Mouse (Mus musculus) erythroblast, embryonic 14.5 days (primary cell): ENCODE data around the gene Gck. TPM values are rescaled to one million over a fixed set of nuclear protein-coding genes. Genes with fewer than 3 reads are reported as not detected.
A peak's percentile ranks its signal among the peaks of the same experiment; 100 is the strongest.
"Not testable (repeated sequence)": the region's sequence is repeated elsewhere in the genome, so short reads cannot be mapped to it uniquely, and the experiment has no call there.

Experiments used
- H3K27me3 ChIP-seq: 2 replicates; pipeline ENCODE4 v1.6.1; 2012; ENCODE audit warnings: inconsistent platforms; ENCODE audit not compliant: control insufficient read depth
- H3K36me3 ChIP-seq: 2 replicates; pipeline ENCODE4 v1.6.1; 2012; ENCODE audit warnings: mild to moderate bottlenecking, inconsistent platforms; ENCODE audit not compliant: control insufficient read depth
- H3K4me1 ChIP-seq: 2 replicates; pipeline ENCODE4 v1.6.1; 2012; ENCODE audit warnings: inconsistent platforms; ENCODE audit not compliant: control insufficient read depth
- H3K4me3 ChIP-seq: replicated peaks from 2 replicates; pipeline ENCODE3; 2012; ENCODE audit warnings: moderate library complexity, mild to moderate bottlenecking, inconsistent platforms
- H3K9me3 ChIP-seq: 2 replicates; pipeline ENCODE4 v1.6.1; 2012; ENCODE audit warnings: low read length, inconsistent platforms, mixed read lengths; ENCODE audit not compliant: control insufficient read depth
- GATA1 ChIP-seq: IDR thresholded peaks from 2 replicates; pipeline ENCODE4 v1.6.1; 2012; ENCODE audit warnings: low read length, inconsistent platforms, mixed read lengths
- TAL1 ChIP-seq: IDR thresholded peaks from 3 replicates; pipeline ENCODE4 v1.6.1; 2012; ENCODE audit warnings: low read length, inconsistent platforms, mixed read lengths
- polyA plus RNA-seq: library from polyadenylated mRNA; stranded (reverse); fragments of >175 nt; gene quantifications from 2 replicates; pipeline ENCODE4 v1.2.3, GENCODE M21; 2012

Gck gene
- polyA plus RNA-seq, 1 experiment, result not detected

DNA sequence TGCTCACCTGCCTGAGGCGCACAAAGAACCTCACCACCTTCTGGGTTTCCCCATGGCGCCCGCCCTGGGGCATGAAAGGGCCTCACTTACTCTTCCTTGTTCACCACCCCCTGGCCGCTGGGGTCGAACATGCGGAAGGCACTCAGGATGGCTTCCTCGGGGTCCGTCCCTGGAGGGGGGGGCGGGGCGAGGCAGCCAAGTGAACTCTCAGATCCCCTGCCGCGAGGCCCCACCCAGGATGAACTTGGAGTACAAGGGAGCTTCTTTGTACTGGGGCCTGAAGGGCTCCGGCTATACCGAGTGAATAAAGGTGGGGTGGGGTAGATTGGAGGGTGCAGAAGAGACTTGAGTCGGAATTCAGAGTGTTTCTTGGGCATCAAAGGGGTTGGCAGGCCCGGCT is 52.7 kb downstream of the Gck start:
- H3K27me3 ChIP-seq, result peaks cover 65% of the 10 kb centered on the region
- TF ChIP-seq TAL1 (no peak), GATA1 (no peak)
- H3K36me3 ChIP-seq, result no peaks in the 10 kb centered on the region
- H3K4me3 ChIP-seq, result no peak overlapping the region
- H3K4me1 ChIP-seq, result peaks cover 51% of the 10 kb centered on the region
- H3K9me3 ChIP-seq, result no peaks in the 10 kb centered on the region

DNA sequence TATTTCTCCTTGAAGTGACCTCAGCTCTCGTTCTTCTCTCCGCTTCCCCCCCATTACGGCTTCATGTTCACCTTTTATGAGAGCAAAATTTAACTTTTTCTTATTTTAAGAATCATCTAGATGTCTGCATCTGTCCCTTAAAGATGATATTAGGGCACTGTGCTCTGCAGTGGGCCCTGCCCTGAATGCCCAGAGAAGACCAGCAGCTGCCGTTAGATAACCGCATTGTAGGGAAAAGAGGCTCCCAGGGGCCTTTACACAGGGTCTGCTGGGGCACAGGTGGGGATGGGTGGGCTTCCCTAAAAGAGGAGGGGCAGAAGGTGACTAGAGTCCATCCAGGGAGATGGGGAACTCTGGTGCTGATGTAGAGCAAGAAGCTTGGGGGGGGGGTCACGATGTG is 56.1 kb downstream of the Gck start:
- no peaks in the 10 kb centered on the region for H3K9me3 ChIP-seq
- H3K27me3 ChIP-seq, result peaks cover 33% of the 10 kb centered on the region
- H3K4me1 ChIP-seq, result peaks cover 52% of the 10 kb centered on the region
- no peak for TF ChIP-seq TAL1
- TF ChIP-seq GATA1, result no peak
- H3K36me3 ChIP-seq, result no peaks in the 10 kb centered on the region
- H3K4me3 ChIP-seq, result no peak overlapping the region

DNA sequence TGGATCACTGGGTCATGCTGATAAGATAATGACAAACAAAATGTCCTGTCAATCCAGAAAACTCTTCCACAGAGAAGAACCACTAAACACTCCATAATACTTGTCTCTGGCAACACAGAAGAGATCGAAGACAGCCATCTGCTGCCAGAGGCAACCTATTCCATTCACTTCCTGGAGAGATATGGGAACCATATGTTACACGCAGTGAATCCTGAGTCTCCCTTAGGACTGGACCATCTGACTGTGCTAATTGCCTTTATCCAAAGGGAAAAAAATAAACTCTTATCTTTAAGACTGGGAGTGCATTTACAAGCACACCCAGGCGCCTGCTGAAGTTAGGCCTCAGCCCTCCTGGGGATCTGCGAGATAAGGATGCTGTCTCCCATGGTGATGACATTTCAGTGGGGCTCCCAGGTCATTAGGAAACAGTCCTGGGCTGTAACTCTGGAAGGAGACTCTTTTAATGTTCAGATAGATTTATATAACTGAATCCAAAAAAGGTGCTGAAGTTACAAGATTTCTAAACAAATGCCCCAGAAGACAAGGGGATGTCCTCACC is 57.0 kb downstream of the Gck start:
- Histone ChIP-seq H3K36me3 (no peaks in the 10 kb centered on the region), H3K27me3 (peaks cover 24% of the 10 kb centered on the region), H3K4me1 (peaks cover 43% of the 10 kb centered on the region), H3K4me3 (no peak overlapping the region), H3K9me3 (no peaks in the 10 kb centered on the region)
- TF ChIP-seq TAL1, result no peak
- TF ChIP-seq GATA1, result peak; percentile 38; the same call in 1 of the 2 replicates

DNA sequence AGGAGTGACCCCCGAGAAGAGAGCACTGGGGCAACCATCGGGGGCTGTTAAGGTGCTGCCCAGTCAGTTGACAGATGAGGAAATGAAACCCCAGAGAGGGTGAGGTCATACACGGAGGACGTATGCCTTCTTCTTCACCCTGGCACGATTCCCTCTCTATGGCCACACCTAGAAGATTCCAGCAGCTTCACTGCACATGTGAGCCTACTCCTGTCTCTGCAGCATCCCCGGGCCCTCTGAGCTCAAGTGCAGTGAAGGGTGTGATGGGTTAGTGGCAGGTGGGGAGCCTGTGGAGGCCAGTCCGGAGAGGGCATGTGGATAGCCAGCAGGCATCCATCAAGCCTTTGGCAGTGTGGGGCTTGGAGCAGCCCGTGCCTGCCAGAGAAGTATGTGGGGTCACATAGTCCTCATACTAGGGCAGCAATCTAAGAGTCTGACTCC is 57.7 kb downstream of the Gck start:
- H3K4me3 ChIP-seq, result no peak overlapping the region
- H3K9me3 ChIP-seq, result no peaks in the 10 kb centered on the region
- TF ChIP-seq GATA1, result no peak
- no peak for TF ChIP-seq TAL1
- peaks cover 36% of the 10 kb centered on the region for H3K4me1 ChIP-seq
- H3K27me3 ChIP-seq, result peaks cover 17% of the 10 kb centered on the region
- no peaks in the 10 kb centered on the region for H3K36me3 ChIP-seq

DNA sequence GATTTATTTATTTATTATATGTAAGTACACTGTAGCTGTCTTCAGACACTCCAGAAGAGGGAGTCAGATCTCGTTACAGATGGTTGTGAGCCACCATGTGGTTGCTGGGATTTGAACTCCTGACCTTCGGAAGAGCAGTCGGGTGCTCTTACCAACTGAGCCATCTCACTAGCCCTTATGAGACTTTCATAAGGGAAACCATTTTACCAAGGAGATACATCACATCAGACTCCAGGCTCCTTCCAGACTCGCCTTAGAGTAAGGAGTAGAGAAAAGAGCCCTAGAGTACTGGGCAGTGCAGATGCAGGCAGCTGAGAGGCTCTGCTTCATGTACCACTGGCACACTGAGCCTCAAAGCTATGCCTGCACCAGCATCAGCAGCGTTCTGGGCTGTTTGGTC is 61.3 kb downstream of the Gck start:
- not testable (repeated sequence) for H3K36me3 ChIP-seq, H3K4me3 ChIP-seq, H3K9me3 ChIP-seq, H3K27me3 ChIP-seq
- H3K4me1 ChIP-seq, result peaks cover 20% of the 10 kb centered on the region

DNA sequence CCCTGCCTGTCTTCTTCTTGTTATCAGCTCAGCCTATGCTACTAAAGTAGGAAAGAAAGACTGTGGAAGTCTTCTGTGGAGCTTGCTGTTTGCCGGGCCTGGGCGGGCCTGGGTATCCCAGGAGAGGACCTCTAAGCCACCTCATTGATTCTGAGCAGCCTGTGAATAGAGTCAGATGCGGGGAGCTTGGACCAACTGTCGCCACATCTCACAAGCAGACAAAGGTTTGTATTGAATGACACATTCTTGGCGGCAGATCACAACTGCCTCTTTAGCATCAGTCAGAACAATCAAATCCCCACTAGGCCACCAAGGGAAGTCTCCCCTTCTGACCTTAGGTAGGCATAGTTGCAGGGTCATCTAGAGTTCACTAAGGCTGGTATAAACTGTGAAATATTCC is 62.6 kb downstream of the Gck start:
- H3K4me3 ChIP-seq, result no peak overlapping the region
- H3K4me1 ChIP-seq, result peaks cover 12% of the 10 kb centered on the region
- H3K36me3 ChIP-seq, result no peaks in the 10 kb centered on the region
- no peaks in the 10 kb centered on the region for H3K27me3 ChIP-seq
- H3K9me3 ChIP-seq, result no peaks in the 10 kb centered on the region
- TF ChIP-seq GATA1 (no peak), TAL1 (no peak)

DNA sequence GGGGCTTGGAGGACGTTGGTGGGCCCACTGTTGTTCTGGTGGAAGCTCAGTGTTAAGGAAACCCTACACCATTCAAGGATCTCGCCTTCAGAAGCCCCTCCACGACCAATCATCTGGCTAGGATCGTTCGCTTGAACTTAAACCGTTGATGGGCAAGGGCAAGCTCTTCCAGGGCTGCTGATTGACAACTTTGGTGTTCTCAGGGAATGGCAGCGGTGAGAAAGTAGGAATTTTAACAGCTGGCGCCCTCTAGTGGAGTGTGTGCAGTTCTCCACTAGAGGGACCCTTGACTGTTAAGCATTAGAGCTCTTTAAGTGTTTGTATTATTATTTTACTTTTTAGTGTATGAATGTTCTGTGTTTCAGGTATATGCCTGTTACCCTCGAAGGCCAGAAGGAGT is 63.7 kb downstream of the Gck start:
- TF ChIP-seq TAL1, result no peak
- TF ChIP-seq GATA1, result no peak
- Histone ChIP-seq H3K9me3 (no peaks in the 10 kb centered on the region), H3K4me1 (peaks cover 5% of the 10 kb centered on the region; the same call in 1 of the 2 replicates)

DNA sequence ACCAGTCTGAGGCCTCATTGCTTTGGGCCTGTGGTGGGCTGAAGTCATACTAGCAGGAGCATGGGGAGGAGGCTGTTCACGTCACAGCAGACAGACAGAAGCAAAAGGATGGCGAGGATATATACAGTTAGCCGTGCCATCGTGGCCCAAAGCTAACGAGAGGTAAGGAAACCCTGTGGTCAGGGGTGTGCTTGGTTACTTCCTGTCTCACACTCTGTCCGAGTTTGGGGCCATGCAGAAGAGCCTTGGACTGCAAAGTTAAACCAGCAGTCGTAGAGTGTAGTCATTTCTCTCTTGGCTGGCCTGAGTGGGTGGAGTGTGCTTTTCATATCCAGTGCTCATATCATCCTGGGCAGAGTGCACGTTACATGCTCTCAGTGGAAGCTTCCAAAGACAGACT is 67.4 kb downstream of the Gck start:
- H3K9me3 ChIP-seq, result no peaks in the 10 kb centered on the region
- H3K4me1 ChIP-seq, result peaks cover 25% of the 10 kb centered on the region
- TF ChIP-seq TAL1, result no peak
- TF ChIP-seq GATA1, result no peak
- no peaks in the 10 kb centered on the region for H3K27me3 ChIP-seq
- no peaks in the 10 kb centered on the region for H3K36me3 ChIP-seq
- no peak overlapping the region for H3K4me3 ChIP-seq

More for the DNA sequence above, 63.7 kb downstream of the Gck start:
- no peaks in the 10 kb centered on the region for H3K27me3 ChIP-seq
- no peaks in the 10 kb centered on the region for H3K36me3 ChIP-seq
- no peak overlapping the region for H3K4me3 ChIP-seq

DNA sequence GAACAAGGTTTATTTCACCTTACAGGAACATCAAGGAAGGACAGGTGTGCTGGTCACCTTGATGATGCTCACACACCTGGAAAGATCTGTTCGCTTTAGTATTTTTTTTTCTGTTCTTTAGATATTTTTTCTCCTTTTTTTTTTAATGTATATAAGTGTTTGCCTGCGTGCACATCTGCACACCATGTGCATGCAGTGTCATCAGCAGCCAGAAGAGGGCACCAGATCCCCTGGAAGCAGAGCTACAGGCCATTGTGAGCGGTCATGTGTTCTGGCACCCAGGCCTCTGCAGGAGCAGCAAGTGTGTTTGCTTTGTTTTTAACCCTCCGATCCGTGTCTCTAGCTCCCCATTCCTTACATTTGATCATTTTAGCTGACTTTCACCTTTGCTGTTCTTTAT is 70.0 kb downstream of the Gck start:
- H3K4me1 ChIP-seq, result peaks cover 42% of the 10 kb centered on the region
- H3K27me3 ChIP-seq, result no peaks in the 10 kb centered on the region
- no peak overlapping the region for H3K4me3 ChIP-seq
- H3K9me3 ChIP-seq, result no peaks in the 10 kb centered on the region
- H3K36me3 ChIP-seq, result peaks cover 20% of the 10 kb centered on the region
- no peak for TF ChIP-seq TAL1
- TF ChIP-seq GATA1, result no peak

DNA sequence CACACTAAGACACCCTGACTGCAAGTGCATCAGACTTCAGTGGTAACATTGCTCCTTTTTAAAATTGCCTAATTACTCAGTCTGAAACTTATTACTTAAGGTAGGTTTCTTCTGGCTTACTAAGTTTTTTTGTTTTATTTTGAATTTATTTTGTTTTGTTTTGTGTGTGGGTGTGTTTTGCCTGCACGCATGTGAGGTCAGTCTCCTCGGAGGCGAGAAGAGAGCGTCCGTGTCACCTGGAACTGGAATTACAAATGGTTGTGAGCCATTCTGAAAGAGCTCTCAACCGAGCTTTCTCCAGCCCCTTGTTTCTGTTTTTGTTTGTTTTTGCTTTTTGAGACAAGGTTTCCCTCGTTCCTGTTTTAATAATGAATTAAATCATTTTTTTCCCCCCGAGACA is 71.2 kb downstream of the Gck start:
- H3K27me3 ChIP-seq, result no peaks in the 10 kb centered on the region
- no peaks in the 10 kb centered on the region for H3K9me3 ChIP-seq
- TF ChIP-seq TAL1 (no peak), GATA1 (no peak)
- peaks cover 42% of the 10 kb centered on the region for H3K4me1 ChIP-seq
- peak overlapping the region; percentile 92 for H3K4me3 ChIP-seq
- peaks cover 33% of the 10 kb centered on the region for H3K36me3 ChIP-seq
